Mouse (Mus musculus) spleen, adult 18-20 months (tissue): Measurements from ENCODE around the gene Cisd3.

Source experiments
- DNase-seq, 2 experiments: peaks; one replicate each; pipeline ENCODE4 v3.0.0; 2022; ENCODE audit warnings: mixed read lengths in 2 of 2

Gene Cisd3

DNA sequence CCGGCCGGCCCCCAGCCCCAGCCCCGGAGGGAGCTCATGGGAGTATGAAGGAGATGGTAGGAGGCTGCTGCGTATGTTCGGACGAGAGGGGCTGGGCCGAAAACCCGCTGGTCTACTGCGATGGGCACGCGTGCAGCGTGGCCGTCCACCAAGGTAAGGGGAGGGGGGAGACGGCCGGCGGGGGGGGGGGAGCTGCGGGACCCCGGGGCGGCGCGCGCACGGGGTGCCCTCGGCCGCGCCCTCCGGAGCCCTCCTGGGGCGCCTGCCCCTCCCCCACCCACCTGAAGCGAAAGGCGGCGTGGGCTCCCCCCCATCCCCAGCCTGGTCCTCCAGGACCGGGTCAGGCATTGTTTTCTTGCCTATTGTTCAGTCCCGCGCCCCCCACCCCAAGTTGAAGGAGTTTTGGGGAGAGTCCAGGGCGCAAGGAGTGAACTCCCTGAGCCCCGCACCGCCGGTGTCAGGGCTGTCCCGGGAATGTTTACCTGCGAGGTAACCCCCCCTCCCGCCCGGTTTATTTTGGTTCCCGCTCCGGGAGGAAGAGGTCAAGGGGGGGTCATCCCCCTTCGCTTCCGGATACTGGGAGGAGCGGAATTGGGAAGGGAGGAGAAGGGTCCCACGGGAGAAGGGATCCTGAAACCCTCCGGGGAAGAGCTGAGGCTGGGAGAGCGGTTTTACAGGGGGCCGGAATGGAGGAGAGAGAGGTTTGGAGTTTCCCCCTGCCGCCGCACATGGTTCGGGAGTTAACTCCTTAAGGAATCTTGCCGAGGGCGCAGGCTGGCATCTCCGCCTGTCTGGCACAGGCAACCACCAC is 21.9 kb upstream of the Cisd3 start:
- DNase-seq, result peak in 1 of 2 experiments; percentile 51

DNA sequence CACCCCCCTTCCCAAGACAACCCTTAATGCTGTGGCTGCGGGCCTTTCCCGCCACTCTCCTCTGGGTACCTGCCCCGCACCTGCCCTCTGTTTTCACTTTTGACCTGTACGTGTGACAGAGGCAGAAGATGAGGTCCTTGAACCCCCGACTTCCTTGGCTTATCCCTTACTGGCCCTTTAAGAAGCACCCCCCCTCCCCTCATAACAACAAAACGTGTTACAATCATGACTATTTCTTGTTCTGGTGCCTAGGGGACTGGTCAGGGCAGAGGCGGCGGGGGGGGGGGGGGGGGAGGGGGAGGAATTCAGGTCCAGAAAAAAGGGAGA is 21.3 kb upstream of the Cisd3 start:
- DNase-seq, result peak in 1 of 2 experiments; percentile 34

DNA sequence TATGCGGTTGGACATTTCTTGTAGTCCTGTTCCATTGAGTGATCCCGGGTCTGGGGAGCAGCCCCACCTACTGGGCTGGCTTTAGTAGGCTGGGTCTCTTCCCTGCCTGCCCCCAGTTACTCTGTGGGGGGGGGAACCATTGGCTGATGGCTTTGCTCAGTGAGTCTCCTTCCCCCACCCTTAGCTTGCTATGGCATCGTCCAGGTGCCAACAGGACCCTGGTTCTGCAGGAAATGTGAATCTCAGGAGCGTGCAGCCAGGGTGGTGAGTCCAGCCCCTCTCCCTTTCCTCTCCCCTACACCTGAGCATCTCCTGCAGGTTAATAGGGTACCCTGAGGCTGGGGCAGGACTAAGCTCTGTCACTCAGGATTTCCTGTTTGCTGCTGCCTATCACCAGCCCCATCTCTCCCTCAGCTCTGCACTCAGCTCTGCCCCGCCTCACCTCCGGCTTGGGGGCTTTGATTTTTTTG is 20.8 kb upstream of the Cisd3 start:
- no peak for DNase-seq

DNA sequence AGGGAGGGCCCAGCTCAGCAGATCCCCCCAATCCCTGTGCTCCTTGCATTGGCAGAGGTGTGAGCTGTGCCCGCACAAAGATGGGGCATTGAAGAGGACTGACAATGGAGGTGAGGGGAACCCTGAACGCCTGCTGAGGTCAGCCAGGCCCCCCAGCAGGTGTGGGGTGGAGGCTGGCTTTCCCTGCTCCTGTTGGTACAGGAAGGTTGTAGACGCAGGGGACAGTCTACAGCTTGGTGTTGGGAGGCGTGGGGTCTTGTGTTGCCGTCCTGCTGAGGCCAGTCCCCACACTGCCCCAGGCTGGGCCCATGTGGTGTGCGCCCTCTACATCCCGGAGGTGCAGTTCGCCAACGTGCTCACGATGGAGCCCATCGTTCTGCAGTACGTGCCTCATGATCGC is 20.2 kb upstream of the Cisd3 start:
- DNase-seq, result no peak

DNA sequence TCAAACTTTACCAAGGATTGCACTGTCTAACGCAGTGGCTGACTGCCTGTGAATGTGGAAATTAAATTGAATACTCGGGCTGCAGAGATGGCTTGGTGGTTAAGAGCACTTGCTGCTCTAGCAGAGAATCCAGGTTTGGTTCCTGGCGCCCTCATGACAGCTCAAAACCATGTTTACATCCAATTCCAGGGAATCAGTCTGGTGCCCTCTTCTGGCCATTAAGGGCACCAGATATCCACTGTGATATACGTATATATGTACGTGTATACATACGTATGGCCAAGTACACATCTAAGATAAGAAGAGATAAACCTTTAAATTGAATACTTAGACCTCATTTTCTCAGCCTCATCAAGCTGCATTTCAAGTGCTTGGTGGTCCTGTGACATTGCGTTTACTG is 19.4 kb upstream of the Cisd3 start:
- no peak for DNase-seq

DNA sequence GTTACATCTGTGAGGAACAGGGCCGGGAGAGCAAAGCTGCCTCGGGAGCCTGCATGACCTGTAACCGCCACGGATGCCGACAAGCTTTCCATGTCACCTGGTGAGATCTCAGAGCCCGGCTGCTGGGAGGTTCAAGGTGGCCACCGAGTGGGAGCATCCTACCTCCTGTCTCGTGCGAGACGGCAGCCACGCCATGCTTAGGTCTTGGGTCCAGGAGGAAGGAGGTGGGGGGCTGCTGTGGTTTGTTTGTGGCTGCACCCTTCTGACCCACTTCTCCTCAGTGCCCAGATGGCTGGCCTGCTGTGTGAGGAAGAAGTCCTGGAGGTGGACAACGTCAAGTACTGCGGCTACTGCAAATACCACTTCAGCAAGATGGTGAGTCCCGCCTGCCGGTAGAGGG is 18.8 kb upstream of the Cisd3 start:
- no peak for DNase-seq

DNA sequence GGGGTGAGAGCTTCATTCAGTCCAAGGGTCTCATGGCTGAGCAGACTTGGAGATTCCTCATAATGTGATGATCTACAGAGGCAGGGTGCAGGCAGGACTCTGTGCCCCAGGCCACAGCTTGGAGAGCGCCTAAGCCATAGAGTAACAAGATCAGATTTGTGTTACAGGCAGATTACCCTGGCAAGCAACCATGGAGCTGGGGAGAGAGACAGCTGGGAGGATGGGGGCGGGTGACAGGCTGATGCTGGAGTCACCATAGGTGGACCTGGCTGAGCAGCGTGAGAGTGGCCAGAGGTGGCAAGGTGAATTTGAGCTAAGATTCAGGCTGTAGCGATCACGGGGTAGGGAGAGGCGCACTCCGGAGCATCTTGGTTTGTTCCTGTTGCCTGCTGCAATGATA is 17.5 kb upstream of the Cisd3 start:
- DNase-seq, result no peak

DNA sequence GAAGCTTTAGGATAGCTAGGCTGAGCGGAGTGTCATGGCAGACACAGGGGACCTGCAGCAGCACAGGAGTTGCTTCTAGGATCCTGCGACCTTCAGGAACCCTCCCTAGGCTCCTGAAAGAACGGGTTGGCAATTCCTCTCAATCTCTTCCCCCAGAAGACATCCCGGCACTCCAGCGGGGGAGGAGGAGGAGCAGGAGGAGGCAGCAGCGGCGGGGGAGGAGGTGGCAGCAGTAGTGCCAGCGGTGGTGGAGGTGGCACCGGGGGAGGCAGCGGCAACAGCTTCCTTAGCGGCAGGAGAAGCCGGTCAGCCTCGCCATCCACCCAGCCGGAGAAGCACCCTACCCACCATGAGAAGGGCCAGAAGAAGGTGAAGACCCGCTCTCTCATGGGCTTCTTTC is 16.4 kb upstream of the Cisd3 start:
- no peak for DNase-seq

DNA sequence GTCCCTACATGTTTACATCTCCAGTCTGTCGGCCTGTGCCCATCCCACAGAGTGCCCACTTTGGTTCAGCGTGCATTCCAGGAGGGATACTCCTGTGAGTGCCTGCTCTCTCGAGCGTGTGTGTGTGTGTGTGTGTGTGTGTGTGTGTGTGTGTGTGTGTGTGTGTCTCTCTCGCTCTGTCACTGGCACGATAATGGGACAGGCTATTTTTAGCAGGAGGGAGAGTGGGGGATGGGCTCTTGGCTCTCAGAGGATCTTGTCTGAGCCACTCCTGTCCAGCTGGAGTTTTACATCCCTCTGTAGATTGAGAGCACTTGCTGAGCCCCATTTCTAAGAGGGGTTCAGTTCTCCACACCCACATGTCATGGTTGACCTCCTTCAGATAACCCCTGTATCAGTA is 15.8 kb upstream of the Cisd3 start:
- no peak for DNase-seq

DNA sequence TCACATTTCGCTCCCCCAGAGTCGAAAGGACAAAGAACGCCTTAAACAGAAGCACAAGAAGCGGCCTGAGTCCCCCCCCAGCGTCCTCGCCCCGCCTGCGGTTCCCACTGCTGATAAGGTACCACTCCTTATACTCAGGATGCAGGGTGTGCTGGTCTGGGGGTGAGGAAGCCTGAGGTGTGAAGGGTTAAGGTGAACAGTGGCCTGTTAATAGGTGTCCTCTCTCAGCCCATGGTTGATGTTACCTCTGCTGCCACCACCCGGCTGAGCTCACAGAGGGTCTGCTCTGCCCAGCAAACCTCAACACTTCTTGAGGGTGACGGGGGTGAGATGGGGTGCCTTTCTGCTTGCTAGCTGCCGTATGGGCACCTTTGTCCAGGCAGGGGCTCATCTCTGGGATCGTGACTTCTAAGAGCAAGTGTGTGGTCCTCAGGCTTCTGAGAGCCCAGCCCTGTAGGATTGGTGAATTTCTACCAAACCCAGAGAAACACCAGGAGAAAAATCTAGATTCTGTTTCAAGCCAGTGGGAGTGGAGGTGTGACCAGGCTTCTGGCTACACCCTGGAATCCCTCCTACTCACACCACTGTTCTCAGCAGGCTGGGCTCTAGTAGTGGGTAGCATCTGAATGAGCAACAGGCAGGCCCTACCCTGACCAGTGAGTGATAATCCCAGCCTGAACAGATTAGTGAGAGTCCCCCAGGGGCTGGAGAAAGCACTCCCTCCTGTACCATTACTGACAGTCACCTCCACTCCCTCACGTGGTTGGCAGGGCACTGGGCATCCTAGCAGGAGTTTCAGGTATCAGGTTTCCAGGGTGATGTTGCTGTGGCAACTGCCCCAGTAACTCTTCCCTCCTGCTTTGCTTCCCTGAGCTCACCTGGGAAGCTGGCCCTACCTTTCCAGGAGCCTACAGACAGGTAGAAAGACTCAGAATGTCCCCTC is 15.1 kb upstream of the Cisd3 start:
- DNase-seq, result no peak

DNA sequence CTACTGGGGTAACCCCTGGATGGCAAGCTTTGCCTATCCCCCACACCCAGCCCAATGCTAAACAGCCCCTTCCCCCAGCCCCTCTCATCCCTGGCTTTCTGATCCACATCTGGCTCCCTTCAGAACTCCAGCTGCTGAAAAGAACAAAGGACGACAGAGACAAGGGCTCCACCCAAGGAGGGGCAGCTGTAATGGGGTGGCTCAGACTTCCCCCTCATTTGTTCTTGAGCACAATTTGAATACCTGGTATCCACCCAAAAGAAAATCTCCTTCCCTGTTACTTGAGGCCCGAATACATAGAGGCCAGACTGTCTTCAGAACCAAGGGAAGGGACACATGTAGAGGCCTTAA is 14.5 kb upstream of the Cisd3 start:
- no peak for DNase-seq

DNA sequence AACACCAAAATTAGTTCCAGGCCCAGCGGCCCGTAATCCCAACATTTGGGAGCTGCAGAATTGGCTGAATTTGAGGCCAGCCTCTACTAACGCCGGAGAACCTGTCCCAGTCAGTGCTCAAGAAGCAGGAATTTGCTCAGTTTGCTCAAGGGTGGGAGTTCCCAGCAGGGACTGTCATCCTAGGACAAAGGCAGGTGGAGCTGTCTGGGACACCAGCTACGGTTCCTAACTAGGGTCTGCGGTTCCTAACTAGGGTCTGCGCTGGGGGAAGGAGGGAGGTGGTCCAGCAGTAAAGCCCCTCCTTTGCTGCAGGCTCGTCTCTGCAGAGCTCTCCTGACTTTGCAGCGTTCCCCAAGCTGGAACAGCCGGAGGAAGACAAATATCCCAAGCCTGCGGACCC is 12.5 kb upstream of the Cisd3 start:
- no peak for DNase-seq

DNA sequence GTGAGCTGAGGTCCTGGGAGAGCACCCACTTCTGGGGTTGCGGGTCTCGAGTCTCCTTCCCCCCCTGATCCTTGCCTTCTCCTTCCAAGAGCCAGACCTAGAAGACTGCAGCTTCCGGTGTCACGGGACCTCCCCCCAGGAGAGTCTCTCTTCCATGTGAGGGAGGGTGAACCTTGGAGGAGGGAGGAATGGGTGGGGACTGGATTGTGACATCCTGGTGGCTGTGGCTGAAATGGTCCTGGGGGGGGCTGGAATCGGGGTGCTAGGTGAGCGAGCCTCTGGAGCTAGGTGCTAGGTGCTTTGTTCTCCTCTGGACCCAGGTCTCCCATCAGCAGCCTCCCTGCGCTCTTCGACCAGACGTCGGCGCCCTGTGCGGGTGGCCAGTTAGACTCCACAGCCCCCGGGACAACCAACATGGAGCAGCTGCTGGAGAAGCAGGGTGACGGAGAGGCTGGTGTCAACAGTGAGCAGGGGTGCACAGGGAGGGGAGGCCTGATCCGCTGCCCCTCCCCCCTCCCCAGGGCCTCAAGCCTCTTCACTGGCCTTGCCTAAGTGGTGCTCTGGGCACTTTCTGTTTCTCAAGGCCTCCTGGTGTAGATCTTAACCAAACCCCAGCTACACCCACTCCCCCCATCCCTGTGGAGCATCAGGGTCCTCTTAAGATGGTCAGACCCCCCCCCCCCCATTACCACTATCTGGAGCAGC is 9.4 kb upstream of the Cisd3 start:
- no peak for DNase-seq

DNA sequence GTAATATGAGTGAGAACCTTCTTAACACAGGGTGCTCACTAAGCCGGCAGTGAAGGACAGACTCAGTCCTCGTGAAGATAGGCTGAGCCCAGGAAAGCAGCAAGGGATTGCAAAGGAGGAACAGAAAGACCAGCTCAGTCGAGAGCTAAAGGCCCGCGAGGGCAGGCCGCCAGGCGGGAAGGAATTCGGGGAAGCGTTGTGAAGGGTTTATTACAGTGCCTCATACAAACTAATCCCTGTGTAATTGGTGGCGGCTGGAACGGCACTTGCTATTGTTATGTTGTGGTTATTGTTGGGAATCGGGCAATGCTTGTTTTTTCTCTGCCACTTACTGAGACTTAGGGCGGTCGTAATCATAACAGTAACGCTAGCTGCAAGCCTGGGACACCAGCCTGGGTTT is 8.2 kb upstream of the Cisd3 start:
- DNase-seq, result no peak

DNA sequence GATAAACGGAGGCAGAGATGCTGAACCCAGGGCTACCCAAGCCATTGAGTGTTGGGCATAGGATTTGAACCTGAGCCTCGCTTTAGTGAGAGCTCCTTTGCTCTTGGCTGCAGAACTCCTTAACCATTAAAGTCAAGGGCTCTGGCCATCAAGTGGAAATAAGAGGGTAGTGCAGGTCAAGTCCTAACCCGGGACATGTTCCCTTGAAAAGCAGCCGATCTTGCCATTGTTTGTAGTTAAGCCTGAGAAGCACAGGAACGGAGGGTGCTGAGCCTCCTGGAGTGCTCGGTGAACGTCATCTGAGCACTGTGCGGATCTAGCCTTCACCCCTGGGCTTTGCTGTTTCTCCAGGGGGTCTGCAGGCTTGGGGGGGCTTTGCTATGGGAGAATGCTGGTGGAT is 7.8 kb upstream of the Cisd3 start:
- DNase-seq, result no peak

DNA sequence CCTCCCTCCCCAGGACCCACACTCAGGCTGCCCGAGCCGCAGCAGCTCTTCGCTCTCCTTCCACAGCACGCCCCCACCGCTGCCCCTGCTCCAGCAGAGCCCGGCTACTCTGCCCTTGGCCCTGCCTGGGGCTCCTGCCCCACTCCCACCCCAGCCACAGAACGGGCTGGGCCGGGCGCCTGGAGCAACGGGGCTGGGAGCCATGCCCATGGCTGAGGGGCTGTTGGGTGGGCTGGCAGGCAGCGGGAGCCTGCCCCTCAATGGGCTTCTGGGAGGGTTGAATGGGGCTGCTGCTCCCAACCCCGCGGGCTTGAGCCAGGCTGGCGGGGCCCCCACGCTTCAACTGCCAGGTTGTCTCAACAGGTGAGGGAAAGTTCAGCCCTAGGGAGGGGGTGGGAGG is 7.3 kb upstream of the Cisd3 start:
- no peak for DNase-seq

DNA sequence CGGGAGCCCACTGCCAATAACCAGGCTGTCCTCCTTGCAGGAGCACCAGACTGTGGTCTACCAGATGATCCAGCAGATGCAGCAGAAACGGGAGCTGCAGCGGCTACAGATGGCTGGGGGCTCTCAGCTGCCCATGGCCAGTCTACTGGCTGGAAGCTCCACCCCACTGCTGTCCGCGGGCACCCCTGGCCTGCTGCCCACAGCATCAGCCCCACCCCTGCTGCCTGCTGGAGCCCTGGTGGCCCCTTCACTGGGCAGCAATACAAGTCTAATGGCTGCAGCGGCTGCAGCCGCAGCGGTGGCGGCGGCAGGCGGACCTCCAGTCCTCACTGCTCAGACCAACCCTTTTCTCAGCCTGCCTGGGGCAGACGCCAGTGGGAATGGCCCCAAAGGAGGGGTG is 5.2 kb upstream of the Cisd3 start:
- DNase-seq, result no peak

DNA sequence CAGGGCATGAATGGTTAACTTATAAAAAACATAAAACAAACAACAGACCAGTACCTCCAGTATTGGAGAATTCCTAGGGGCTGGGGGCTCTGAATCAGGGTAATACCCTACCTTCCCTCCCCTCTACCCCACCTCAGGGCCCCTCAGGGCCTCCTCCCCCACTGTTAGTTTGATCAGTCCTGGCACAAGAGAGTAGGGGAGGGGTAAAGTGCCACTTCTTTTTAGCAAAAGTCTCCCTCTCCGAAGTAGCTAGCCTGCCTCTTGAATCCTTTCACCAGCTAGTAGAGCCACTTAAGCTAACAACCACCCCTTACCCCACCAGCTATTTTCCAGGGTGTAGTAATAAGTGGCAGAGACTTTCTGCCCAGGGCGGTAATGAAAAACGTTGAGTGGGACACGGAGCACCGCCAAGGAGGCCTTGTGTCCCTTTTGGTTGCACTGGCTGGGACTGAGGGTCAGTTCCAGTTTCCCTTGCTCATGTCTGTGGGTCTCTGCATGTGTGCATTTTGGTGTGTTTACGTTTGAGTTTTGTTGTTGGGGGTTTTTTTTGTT is 3.0 kb upstream of the Cisd3 start:
- no peak for DNase-seq

DNA sequence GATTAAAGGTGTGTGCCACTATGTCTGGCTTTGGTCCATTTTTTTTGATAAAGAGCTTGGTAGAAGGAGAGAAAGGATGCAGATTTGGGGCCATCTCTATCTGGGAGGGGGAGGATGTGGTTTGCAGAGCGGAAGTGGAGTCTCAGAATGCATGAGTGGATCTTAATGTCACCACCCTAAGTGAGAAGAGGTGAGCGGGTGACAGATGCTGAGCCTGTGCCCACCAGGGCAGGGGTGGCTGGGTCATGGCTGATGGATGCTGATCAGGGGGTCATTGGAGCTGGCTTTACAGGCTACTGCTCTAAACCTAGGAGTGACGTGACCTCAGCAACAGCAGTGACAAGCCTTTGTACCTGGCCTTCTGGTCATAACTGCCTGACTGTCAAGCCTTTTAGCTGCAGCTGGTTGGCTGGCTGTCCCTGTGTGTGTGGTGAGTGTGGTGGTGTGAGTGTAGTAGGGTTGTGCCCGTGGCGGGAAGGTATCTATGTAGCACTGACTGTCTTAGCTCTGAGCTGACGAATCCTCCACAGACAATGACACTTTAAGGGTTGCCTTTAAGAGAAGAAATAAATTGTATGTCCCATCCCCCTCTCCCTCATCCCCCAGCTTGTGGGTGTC is 1.5 kb upstream of the Cisd3 start:
- DNase-seq, result peak; percentile 64 to 66

DNA sequence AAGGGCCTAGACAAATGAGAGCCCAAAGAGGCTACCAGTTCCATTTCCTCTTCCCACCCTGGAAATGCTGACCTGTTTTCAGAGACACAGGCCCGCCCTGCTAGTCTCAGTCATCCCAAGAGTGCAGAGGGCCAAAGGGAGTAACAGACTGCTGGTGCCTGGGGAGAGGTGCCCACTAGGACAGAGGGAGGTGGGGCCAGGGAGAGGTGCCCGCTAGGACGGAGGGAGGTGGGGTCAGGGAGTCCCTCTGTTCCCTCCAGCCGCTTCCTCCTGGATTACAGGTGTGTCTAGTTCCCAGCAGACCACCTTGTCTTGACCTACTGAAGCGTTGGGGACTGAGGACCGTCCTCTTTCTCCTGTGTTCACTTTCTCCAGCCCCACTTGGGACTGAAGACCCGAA is 860 bp upstream of the Cisd3 start:
- DNase-seq, result no peak

DNA sequence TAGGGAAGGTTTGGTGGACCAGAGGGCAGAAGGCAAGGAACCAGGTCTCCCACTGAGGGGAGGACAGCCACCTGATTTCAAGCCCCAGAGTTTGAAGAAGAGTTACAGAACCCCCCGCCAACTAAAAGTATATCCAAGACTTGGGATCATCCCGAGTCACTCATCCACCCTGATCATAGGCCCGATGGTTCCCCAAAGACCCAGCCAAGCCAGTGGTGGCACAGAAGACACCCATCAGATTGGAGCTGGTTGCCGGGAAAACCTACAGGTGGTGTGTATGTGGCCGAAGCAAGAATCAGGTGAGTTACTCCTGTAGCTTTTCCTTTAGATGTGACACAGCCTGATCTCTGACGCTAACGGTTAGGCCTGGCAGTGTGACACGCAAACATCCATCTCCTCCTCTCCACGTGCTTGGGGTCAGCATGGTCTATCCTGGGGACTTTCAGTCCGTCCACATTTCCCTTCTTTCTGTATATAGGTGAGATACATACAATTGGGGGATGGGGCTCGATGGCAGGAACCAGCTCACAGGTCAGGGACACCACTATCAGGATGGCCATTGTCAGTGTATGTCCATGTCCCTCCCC is 789 bp downstream of the Cisd3 start:
- DNase-seq, result no peak

DNA sequence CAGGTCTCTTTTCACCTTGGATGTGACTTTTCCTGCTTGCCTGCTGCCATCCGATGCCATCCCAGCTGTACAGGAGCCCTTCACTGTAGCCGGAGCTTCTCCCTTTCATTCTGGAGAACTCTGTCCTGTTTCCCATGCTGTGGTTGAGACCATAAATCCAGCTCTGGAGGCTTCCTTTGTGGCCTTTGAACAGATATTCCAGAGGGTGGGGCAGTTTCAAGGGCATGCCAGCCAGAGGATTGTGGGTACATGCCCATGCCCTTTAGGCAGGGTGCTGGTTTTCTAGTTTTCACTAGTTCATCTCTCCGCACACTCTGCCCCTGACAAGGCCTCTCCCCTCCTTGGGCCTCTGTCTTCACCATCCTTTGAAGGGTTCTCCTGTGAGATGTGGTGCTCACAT is 1.4 kb downstream of the Cisd3 start:
- DNase-seq, result no peak
